Mouse (Mus musculus): ENCODE measurements around the gene Zdhhc13.

- TF ChIP-seq CTCF (IDR thresholded peaks at IDR 0.05; ENCODE audit: borderline replicate concordance, insufficient read depth, low read depth, low read length) (no peak), POLR2A (IDR thresholded peaks at IDR 0.05; ENCODE audit: borderline replicate concordance, insufficient read depth, low read length) (no peak)
Observed at GRCm38 (mm10) chr7:48782432-48782831, 6.4 kb upstream of the Zdhhc13 start.
